Mouse (Mus musculus): ENCODE data around the gene Phactr2. TPM values are rescaled to one million over a fixed set of nuclear protein-coding genes. Genes with fewer than 3 reads are reported as not detected.

Phactr2 gene
- total RNA-seq, 2 experiments from 2014 or later: 21.3 to 25.7 TPM

DNA sequence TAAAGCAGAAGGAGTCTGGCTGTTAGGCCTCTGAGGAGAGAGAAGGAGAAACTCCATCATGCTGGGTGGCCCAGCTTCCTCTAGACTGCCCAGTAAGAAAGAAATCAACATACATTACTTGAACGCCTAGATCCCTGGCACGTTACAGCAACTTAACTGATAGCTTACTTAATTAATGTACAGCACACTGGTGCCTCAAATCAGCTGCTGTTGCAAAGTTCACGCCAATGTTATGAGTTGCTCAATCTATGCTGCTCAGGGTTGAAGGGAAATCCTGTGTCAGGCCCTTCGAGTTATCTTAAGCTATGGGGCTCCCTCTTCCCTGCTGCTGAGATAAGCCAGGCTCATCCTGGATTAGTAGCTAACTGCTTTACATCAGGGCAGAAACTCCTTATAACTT is 233.8 kb downstream of the Phactr2 start:
- DNase-seq: no peak
- intact Hi-C loops (cut with DNase I; ENCODE audit: low total_unique reads): no loop called here

DNA sequence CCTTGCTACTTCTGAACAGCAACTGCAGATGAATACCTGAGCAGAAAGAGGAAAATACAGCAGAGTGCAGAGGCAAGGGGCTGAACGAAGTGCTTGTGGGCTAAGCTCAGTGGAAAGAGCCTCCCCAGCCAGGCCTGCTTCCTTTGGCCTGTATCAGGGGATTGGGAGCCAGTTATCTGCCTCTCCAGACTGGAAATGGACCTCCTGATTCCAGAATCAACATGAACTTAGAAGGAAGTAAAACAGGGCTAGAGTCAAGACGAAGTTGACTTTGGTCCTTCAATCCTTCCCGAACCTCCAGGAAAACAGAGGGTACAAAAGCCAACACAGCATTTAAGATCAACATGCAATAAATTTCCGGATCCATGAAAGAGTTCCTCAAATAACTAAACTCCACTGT is 236.0 kb downstream of the Phactr2 start:
- intact Hi-C loops (cut with DNase I; ENCODE audit: low total_unique reads): no loop called here
- DNase-seq: no peak

- intact Hi-C loops (cut with DNase I; ENCODE audit: low total_unique reads): no loop called here
- no peak for DNase-seq
Measured at GRCm38 (mm10) chr10:13236866-13237265, 237.3 kb downstream of the Phactr2 start.

GRCm38 (mm10) chr10:13234503-13234902 is 239.7 kb downstream of the Phactr2 start:
- no peak for DNase-seq
- intact Hi-C loops (cut with DNase I; ENCODE audit: low total_unique reads): no loop called here

- intact Hi-C loops (cut with DNase I; ENCODE audit: low total_unique reads): no loop called here
- no peak for DNase-seq
Measured at GRCm38 (mm10) chr10:13233941-13234340, 240.3 kb downstream of the Phactr2 start.

DNA sequence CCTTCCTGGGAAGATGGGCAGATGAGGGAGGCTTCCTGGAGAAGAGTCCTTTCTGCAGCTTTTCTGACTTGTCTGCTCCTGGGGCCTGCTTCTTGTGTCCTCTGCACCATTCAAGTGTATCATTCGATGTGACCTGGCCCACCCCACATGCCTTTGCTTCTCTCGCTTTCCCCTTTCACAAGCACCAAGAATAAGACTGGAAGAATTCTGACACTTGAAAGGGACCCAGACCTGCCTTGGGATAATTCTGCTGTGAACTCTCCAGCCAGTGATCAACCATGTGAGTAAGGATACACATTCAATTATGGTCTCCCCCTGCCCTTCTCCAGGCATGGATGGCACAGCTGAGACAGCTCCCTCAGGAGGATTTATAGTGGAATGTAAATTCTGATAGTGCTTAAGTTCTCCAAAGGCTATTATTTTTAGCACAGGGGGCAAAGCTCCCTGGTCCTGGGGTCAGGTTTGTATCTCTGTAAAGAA is 241.0 kb downstream of the Phactr2 start:
- intact Hi-C loops (cut with DNase I; ENCODE audit: low total_unique reads): no loop called here
- no peak for DNase-seq

- DNase-seq: no peak
- intact Hi-C loops (cut with DNase I; ENCODE audit: low total_unique reads): no loop called here
Measured at GRCm38 (mm10) chr10:13232443-13233142, 241.6 kb downstream of the Phactr2 start.

DNA sequence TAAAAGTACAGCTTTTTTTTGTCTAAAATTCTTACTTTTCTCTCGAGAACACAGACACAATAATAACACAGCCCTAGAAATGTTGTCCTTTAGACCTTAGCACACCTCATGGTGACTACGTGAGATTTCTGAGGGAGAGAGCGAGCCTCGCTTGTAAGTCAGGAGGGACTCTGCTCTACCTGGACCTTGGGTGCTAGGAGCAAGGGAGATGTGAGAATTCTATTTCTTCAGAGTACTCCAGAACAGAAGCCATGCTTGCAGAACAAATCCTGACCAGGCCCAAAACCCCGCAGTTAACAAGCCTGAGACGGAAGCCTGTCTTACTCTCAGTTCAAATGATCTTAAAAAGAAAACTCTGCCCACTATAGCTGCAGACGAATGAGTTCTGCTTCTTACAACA is 243.5 kb downstream of the Phactr2 start:
- intact Hi-C loops (cut with DNase I; ENCODE audit: low total_unique reads): no loop called here
- no peak for DNase-seq

- no peak for DNase-seq
- intact Hi-C loops (cut with DNase I; ENCODE audit: low total_unique reads): no loop called here
Measured at GRCm38 (mm10) chr10:13225377-13226063, 248.7 kb downstream of the Phactr2 start.

DNA sequence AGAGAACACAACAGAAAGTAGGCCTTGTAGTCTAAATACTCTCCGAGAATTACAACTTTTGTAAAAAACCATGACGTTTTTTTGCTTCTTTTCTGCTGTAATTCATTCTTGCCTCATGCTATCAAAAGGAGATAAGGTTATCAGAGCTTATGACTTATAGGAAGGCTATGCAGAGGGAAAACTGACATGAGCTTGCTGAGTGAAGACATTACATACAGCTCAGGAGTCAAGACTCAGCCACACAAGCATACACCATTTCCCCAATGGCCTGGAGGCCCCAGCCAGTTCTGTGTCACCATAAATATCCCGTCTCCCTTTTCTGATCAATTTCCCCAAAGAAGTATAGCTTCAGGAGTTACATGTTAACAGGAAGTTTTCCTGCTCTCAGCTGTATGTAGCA is 252.1 kb downstream of the Phactr2 start:
- intact Hi-C loops (cut with DNase I; ENCODE audit: low total_unique reads): no loop called here
- no peak for DNase-seq

- intact Hi-C loops (cut with DNase I; ENCODE audit: low total_unique reads): no loop called here
- no peak for DNase-seq
Measured at GRCm38 (mm10) chr10:13220061-13220460, 254.2 kb downstream of the Phactr2 start.

- intact Hi-C loops (cut with DNase I; ENCODE audit: low total_unique reads): no loop called here
- DNase-seq: no peak
Measured at GRCm38 (mm10) chr10:13213956-13214355, 260.3 kb downstream of the Phactr2 start.

- intact Hi-C loops (cut with DNase I; ENCODE audit: low total_unique reads): no loop called here
- DNase-seq: no peak
Measured at GRCm38 (mm10) chr10:13212829-13213228, 261.4 kb downstream of the Phactr2 start.

- intact Hi-C loops (cut with DNase I; ENCODE audit: low total_unique reads): no loop called here
- DNase-seq: no peak
Measured at GRCm38 (mm10) chr10:13212326-13212725, 261.9 kb downstream of the Phactr2 start.

DNA sequence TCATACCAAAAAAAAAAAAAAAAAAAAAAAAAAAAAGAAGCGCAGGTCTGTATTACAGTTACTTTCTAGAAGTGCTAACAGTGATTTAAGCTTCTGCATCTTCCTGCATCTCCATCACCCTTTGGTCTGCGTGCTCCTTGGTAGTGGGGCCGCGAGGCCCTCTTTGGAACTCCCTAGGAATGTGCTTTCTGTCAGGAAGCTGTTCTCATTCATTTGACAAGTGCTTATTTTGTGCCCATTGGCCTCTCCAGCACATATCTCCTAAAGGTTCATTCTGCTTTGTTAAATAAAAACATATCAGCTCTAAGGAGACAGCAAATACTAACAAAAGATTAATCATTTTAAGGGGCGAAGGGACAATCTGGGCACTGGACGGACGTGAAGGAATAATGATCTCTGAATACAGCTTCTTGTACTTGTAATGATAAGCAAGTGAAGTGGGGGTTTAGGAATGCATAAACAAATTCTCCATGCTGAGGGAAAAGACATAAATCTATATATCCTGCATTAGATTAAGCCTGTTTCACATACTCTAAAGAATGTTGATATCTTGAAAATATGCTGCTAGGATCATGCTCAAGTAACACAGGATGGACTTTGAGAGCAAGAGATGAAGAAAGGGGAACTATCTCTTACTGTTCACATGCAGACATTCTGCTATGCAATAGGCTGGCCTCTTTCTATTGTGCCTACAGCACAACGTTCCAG is 264.1 kb downstream of the Phactr2 start:
- intact Hi-C loops (cut with DNase I; ENCODE audit: low total_unique reads): no loop called here

DNA sequence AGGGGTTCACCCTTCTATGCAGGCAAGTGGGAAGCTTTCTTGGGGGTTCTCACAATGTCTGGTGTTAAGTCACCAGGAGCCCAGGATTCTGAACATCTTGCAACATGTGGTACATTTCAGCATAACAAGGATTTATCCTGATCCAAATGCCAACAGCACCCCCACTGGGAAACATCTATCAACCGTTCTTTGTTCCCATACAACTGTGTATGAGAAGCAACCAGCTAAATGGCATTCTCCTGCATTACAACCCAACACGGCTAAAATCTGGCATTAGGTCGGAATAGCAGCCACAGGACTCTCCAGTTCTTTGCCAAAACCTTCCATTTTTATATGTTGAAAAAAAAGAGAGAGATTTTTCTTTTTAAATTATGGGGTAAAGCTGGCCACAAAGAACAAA is 264.7 kb downstream of the Phactr2 start:
- DNase-seq: no peak
- intact Hi-C loops (cut with DNase I; ENCODE audit: low total_unique reads): no loop called here

More for the DNA sequence above, 264.1 kb downstream of the Phactr2 start:
- no peak for DNase-seq

- intact Hi-C loops (cut with DNase I; ENCODE audit: low total_unique reads): no loop called here
- no peak for DNase-seq
Measured at GRCm38 (mm10) chr10:13209061-13209460, 265.2 kb downstream of the Phactr2 start.

DNA sequence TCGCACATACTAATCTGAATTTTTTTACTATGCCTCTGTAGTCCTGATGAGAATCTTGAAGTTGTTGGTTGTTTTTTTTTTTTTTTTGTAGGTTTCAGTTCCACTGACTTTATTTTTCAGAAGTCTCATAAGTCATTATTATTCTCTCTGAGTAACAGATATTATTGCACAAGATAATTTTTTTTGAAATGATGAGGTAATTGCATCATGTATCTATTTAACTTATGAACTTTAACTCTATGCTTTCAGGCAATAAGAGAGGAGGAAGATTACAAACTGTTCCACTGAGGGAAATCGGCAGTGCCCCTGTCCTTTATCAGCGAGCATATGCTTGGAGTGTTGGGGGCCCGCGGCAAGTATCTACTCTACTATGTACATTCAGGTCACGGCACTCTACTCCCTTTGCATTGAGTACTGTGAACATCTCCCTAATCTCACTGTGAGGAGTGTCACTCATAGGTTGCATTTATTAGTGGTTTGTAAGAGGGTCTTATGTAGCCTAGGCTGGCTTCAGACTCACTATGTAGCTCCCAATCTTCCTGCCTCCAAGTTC is 272.4 kb downstream of the Phactr2 start:
- intact Hi-C loops (cut with DNase I; ENCODE audit: low total_unique reads): no loop called here
- no peak for DNase-seq

DNA sequence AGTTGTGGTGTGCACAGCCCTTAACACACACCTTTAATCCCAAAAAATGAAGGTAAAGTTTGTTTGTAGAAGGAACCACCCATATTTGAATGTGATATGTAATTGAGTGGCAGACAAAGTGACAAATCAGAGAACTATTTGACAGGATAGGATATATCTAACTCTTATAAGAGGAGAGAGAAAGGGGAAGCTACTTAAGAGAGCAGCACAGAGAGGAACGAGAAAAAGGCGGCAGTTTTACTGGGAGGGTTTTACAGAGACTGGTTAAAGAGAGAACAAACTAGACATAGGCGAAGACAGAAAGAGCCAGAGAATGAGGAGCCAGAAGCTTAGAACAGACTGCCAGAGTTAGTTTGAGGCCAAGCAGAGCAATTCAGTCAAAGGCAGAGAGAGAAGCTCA is 273.4 kb downstream of the Phactr2 start:
- intact Hi-C loops (cut with DNase I; ENCODE audit: low total_unique reads): no loop called here
- DNase-seq: no peak

DNA sequence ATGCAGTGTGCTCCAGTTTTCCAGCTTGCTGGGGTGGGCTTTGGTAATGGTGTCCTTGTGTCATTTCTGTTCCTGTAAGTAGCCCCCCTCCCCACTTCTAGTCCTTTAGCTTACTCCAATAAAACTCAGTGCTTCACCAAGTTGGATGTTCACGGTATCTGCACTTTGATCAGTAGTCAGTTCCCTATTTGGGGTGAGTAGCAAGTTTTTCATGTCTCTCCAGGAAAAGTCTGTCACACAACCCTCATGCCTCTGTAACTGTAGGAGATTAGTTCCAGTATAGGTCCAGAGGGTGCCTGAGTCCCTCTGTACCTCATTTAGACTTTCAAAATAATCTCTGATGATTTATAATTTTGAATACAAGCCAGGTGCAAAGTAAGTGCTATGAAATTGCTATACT is 275.0 kb downstream of the Phactr2 start:
- no peak for DNase-seq
- intact Hi-C loops (cut with DNase I; ENCODE audit: low total_unique reads): no loop called here
